Mouse (Mus musculus) MEL (cell line): Measurements from ENCODE around the gene Tmem239. TPM values are rescaled to one million over a fixed set of nuclear protein-coding genes. Genes with fewer than 3 reads are reported as not detected.

Experiments used
- DNase-seq: peaks from one replicate; pipeline ENCODE4 v3.0.0; 2011; ENCODE audit warnings: low read depth, low spot score
- H3K27ac ChIP-seq: 2 replicates; pipeline ENCODE4 v1.5.1; 2012; ENCODE audit warnings: low read depth, mild to moderate bottlenecking, control low read depth, low read length, moderate library complexity; ENCODE audit not compliant: control insufficient read depth
- H3K27me3 ChIP-seq, 2 experiments: fragments of 150-350 bp in 1 of 2; sonication (generic) in 1 of 2; 2 replicates each; pipeline ENCODE4 v1.6.1; 2012; ENCODE audit warnings: low read length in 2 of 2, mild to moderate bottlenecking in 2 of 2, improper control_type of control experiment in 1 of 2, moderate library complexity in 1 of 2; ENCODE audit not compliant: insufficient read depth in 2 of 2, control insufficient read depth in 1 of 2
- H3K36me3 ChIP-seq, 2 experiments: 2 replicates each; pipeline ENCODE4 v1.6.1; 2012 to 2014; ENCODE audit warnings: low read length in 2 of 2, improper control_type of control experiment in 1 of 2, inconsistent platforms in 1 of 2, mild to moderate bottlenecking in 1 of 2; ENCODE audit not compliant: insufficient read depth in 2 of 2, control insufficient read depth in 1 of 2
- H3K4me1 ChIP-seq, 2 experiments: fragments of 150-350 bp in 1 of 2; sonication (generic) in 1 of 2; 2 replicates each; pipeline ENCODE4 v1.6.1; 2012; ENCODE audit warnings: low read length in 2 of 2, improper control_type of control experiment in 1 of 2, mild to moderate bottlenecking in 1 of 2; ENCODE audit not compliant: insufficient read depth in 2 of 2, control insufficient read depth in 1 of 2
- H3K4me3 ChIP-seq, 2 experiments: fragments of 150-350 bp in 1 of 2; sonication (generic) in 1 of 2; 2 replicates each; pipeline ENCODE4 v1.5.1; 2012; ENCODE audit warnings: low read depth in 2 of 2, low read length in 2 of 2, mild to moderate bottlenecking in 2 of 2, moderate library complexity in 2 of 2, control low read depth in 1 of 2, improper control_type of control experiment in 1 of 2; ENCODE audit not compliant: control insufficient read depth in 1 of 2, insufficient read depth in 1 of 2
- H3K79me2 ChIP-seq: 2 replicates; pipeline ENCODE4 v1.6.1; 2012; ENCODE audit warnings: mild to moderate bottlenecking, low read length, moderate library complexity; ENCODE audit not compliant: control insufficient read depth, poor library complexity, insufficient read depth
- H3K9ac ChIP-seq: 2 replicates; pipeline ENCODE4 v1.6.1; 2012; ENCODE audit warnings: low read depth, mild to moderate bottlenecking, control low read depth, low read length, moderate library complexity; ENCODE audit not compliant: control insufficient read depth, poor library complexity, severe bottlenecking
- H3K9me3 ChIP-seq: fragments of 150-350 bp; sonication (generic); replicated peaks from 2 replicates; pipeline ENCODE4 v1.6.1; 2012; ENCODE audit warnings: mild to moderate bottlenecking, low read length, improper control_type of control experiment, moderate library complexity; ENCODE audit not compliant: insufficient read depth
- CHD2 ChIP-seq: IDR thresholded peaks from 2 replicates; pipeline ENCODE4 v1.6.1; 2011; ENCODE audit warnings: low read length, improper control_type of control experiment
- GABPA ChIP-seq: IDR thresholded peaks from 2 replicates; pipeline ENCODE4 v1.6.1; 2012; ENCODE audit warnings: low read depth, mild to moderate bottlenecking, inconsistent platforms, low read length, improper control_type of control experiment, moderate library complexity
- GATA1 ChIP-seq: IDR thresholded peaks from 2 replicates; pipeline ENCODE4 v1.6.1; 2011; ENCODE audit warnings: low read depth, low read length, improper control_type of control experiment
- JUND ChIP-seq: IDR thresholded peaks from 2 replicates; pipeline ENCODE4 v1.6.1; 2011; ENCODE audit warnings: low read depth, mild to moderate bottlenecking, improper control_type of control experiment, low read length
- KAT2A ChIP-seq: conservative IDR thresholded peaks from 2 replicates; pipeline ENCODE4 v1.6.1; 2012; ENCODE audit warnings: low read depth, low read length, improper control_type of control experiment, inconsistent platforms
- MAFK ChIP-seq: IDR thresholded peaks from 2 replicates; pipeline ENCODE4 v1.6.1; 2011; ENCODE audit warnings: low read depth, mild to moderate bottlenecking, low read length, improper control_type of control experiment, borderline replicate concordance
- MAZ ChIP-seq: IDR thresholded peaks from 2 replicates; pipeline ENCODE4 v1.6.1; 2012; ENCODE audit warnings: low read depth, mild to moderate bottlenecking, inconsistent platforms, low read length, improper control_type of control experiment
- MEF2A ChIP-seq: IDR thresholded peaks from 2 replicates; pipeline ENCODE4 v1.6.1; 2014; ENCODE audit warnings: low read depth, mild to moderate bottlenecking, inconsistent platforms, low read length, improper control_type of control experiment; ENCODE audit not compliant: poor library complexity, insufficient replicate concordance, severe bottlenecking; ENCODE audit errors: extremely low read depth
- MXI1 ChIP-seq: IDR thresholded peaks from 2 replicates; pipeline ENCODE4 v1.6.1; 2011; ENCODE audit warnings: mild to moderate bottlenecking, low read depth, low read length, improper control_type of control experiment
- MYC ChIP-seq: IDR thresholded peaks from 2 replicates; pipeline ENCODE4 v1.6.1; 2011; ENCODE audit warnings: low read depth, mild to moderate bottlenecking, low read length, improper control_type of control experiment, moderate library complexity
- POLR2AphosphoS5 ChIP-seq: IDR thresholded peaks from 2 replicates; pipeline ENCODE4 v1.6.1; 2012; ENCODE audit warnings: low read depth, borderline replicate concordance, mild to moderate bottlenecking, inconsistent platforms, low read length, moderate library complexity, mixed read lengths
- RAD21 ChIP-seq: IDR thresholded peaks from 2 replicates; pipeline ENCODE4 v1.6.1; 2011; ENCODE audit warnings: mild to moderate bottlenecking, low read depth, low read length, improper control_type of control experiment
- RCOR1 ChIP-seq: IDR thresholded peaks from 2 replicates; pipeline ENCODE4 v1.6.1; 2012; ENCODE audit warnings: low read depth, mild to moderate bottlenecking, inconsistent platforms, low read length, improper control_type of control experiment
- SIN3A ChIP-seq: IDR thresholded peaks from 2 replicates; pipeline ENCODE4 v1.6.1; 2012; ENCODE audit warnings: low read length, improper control_type of control experiment, inconsistent platforms
- TAL1 ChIP-seq: IDR thresholded peaks from 2 replicates; pipeline ENCODE4 v1.6.1; 2012; ENCODE audit warnings: mild to moderate bottlenecking, inconsistent platforms, low read length, moderate library complexity, mixed read lengths
- TBP ChIP-seq: IDR thresholded peaks from 2 replicates; pipeline ENCODE4 v1.8.0; 2011; ENCODE audit warnings: low read depth, low read length, improper control_type of control experiment
- USF2 ChIP-seq, 2 experiments: IDR thresholded peaks; 2 replicates each; pipeline ENCODE4 v1.6.1; 2011 to 2012; ENCODE audit warnings: improper control_type of control experiment in 2 of 2, low read length in 2 of 2, borderline replicate concordance in 1 of 2, inconsistent platforms in 1 of 2, low read depth in 1 of 2, mild to moderate bottlenecking in 1 of 2; ENCODE audit not compliant: insufficient read depth in 1 of 2
- ZC3H11A ChIP-seq: IDR thresholded peaks from 2 replicates; pipeline ENCODE4 v1.6.1; 2012; ENCODE audit warnings: low read depth, mild to moderate bottlenecking, inconsistent platforms, low read length, improper control_type of control experiment
- ZMIZ1 ChIP-seq: IDR thresholded peaks from 2 replicates; pipeline ENCODE4 v1.6.1; 2012; ENCODE audit warnings: low read depth, mild to moderate bottlenecking, inconsistent platforms, low read length, improper control_type of control experiment, moderate library complexity
- ZNF384 ChIP-seq: IDR thresholded peaks from 2 replicates; pipeline ENCODE4 v1.6.1; 2012; ENCODE audit warnings: low read depth, mild to moderate bottlenecking, inconsistent platforms, low read length, improper control_type of control experiment
- polyA plus RNA-seq, 2 experiments: library from polyadenylated mRNA; stranded (reverse) in 1 of 2; unstranded in 1 of 2; fragments of >175 nt in 1 of 2; fragments of >200 nt in 1 of 2; gene quantifications; 2 replicates each; pipeline versions ENCODE4 v1.2.1 to v1.2.4; 2012; ENCODE audit warnings: low replicate concordance in 2 of 2, low read depth in 1 of 2; ENCODE audit not compliant: insufficient read length in 2 of 2, insufficient read depth in 1 of 2, missing spikeins in 1 of 2
- total RNA-seq: library from RNA; depleted of rRNA; stranded (reverse); fragments of 300-350 nt; gene quantifications from 2 replicates; pipeline ENCODE4 v1.2.3, GENCODE M21; 2012

The Tmem239 gene
- total and polyA plus RNA-seq, 3 experiments, result 0.11 TPM; not detected in 2

DNA sequence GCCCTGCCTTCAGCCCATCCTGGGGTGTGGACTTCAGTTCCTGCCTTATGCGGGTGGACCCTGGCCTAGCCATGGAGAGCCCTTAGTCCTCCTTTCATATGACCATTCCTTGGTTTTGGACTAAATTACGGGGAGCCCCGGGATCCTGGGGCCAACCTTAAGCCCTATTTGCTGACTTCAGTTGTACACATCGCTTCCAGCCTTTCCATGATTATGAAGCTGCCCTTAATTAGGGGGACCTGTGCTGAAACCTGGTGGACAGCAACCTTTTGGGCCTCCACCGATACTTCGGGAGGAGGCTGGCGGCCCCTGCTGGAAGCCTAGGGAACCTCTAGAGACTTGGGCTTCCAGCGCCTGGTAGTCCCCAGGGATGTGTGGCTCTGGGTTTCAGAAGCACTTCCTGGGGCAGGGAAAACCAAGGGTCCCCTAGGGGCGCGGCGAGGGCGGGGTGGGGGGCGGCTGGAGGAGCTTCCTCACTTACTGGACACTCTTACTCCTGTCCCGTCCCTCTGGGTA is 43.7 kb upstream of the Tmem239 start (continued):
- TF ChIP-seq GABPA, result no peak
- no peak for TF ChIP-seq RCOR1
- no peak for TF ChIP-seq MEF2A

- H3K27me3 ChIP-seq, result no peaks in the 10 kb centered on the region
- no peaks in the 10 kb centered on the region for H3K9me3 ChIP-seq
- no peaks in the 10 kb centered on the region for H3K36me3 ChIP-seq
- no peak for DNase-seq
- H3K4me1 ChIP-seq, result no peaks in the 10 kb centered on the region
- no peak overlapping the region for H3K9ac ChIP-seq
- no peak overlapping the region for H3K27ac ChIP-seq
- H3K4me3 ChIP-seq, result no peak overlapping the region
- no peak for TF ChIP-seq USF2 (IDR thresholded peaks at IDR 0.05; ENCODE audit: borderline replicate concordance in 1 of 2, insufficient read depth in 1 of 2, low read depth in 1 of 2, low read length in 2 of 2)
- no peak for TF ChIP-seq POLR2AphosphoS5
- TF ChIP-seq RAD21, result no peak
- no peak for TF ChIP-seq MYC
- no peak for TF ChIP-seq MXI1
- no peak for TF ChIP-seq CHD2
- TF ChIP-seq TBP, result no peak
- TF ChIP-seq SIN3A, result no peak
- TF ChIP-seq GATA1, result no peak
- no peak for TF ChIP-seq ZC3H11A
- TF ChIP-seq MAZ, result no peak
- no peak for TF ChIP-seq JUND
- no peak for TF ChIP-seq ZMIZ1
- no peak for TF ChIP-seq TAL1
- no peak for TF ChIP-seq ZNF384
- no peak for TF ChIP-seq KAT2A
- no peak for TF ChIP-seq MAFK
- TF ChIP-seq GABPA, result no peak
- no peaks in the 10 kb centered on the region for H3K79me2 ChIP-seq
These were observed 40.8 kb upstream of the Tmem239 start for GRCm38 (mm10) chr2:130365211-130366094.
